Mouse (Mus musculus) 3T3-L1 (cell line): ENCODE data around the gene Plekhb1.
A peak's percentile ranks its signal among the peaks of the same experiment; 100 is the strongest.

Source experiments
- DNase-seq: peaks from one replicate; pipeline ENCODE4 v3.0.0-alpha.2; 2015; ENCODE audit warnings: low read depth, low spot score

Plekhb1 gene

DNA sequence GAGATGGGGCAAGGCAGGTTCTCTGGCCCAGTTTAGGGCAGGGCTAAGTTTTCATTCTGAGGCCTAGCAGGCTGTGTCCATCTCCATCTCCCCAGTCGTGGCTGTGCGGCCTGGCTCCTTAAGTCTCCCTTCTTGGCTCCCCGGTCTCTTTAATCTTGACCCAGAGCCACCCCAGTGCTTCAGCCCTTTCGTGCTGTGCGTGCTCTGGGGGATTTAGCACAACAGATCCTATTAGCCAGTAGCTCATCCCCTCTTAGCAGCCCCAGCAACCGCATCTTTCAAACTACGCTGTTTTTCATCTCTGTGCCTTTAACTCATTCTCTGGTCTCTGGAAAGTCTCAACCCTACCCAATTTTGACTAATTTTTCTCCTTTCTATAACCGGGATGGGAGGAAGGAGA lies at the start of gene Plekhb1:
Gene Plekhb1, minus strand, starts transcription at position 184 of the 400 bp plus-strand sequence.
- DNase-seq: no peak

DNA sequence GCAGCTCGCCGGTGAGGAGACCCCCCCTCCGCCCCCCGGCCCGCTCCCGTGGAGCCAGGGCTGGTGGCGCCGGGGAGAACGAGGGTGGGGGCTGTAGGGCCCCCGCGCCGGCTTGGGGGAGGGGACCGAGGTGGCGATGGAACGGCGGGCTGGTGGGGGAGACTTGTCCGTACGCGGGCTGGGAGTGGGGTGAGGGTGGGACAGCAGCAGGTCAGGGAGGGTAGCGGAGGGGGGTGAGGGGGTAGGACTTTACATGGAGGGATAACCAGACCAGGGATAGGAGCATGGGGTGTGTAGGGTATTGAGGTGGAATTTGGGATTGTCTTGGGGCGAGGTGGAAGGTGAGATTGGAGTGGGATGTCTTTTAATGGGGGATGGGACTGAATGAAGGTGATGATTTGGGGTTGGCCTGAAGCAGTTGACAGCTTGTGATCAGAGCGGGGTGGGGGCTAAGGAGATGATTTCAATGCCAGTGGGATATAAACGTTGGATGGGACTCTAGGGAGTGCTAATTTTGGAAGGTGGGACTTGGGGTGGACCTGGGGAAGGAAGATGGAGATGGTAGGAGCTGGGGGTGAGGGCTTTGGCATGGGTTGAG lies 44.8 kb upstream of the Plekhb1 start:
- no peak for DNase-seq

DNA sequence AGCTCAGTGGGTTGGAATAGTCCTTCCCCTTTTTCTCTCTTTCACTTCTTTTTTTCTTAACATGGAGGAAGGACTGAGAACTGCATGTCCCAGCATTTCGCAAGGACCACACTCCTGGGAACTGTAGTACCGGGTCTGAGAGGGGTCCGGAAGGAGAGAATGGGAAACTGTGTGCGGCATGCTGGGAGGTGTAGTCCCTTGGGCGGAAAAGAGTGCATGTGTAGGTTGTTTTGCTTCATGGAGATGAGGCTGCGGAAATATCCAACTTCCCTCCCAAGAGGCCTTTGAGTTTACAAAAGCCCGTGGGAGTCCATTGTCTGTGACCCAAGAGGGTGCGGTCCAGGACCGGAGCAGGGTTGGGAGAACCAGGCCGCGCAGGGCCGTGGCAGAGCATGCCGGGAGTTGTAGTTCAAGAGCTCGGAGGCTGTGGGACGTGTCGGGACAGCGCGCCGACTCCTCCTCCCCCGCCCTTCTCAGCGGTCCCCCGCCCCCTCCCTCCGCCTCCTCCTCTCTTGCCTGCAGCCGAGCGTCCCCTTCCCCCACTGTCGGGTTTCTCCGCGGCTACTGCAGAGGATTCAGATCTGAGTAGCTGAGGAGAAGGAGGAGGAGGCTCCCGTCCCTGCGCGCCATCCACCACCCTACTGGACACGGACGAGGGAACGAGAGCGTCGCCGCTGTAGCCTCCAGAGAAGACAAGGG lies 44.1 kb upstream of the Plekhb1 start, which contains the start of gene Fam168a:
Gene Fam168a, plus strand, starts transcription at position 493 of the 699 bp plus-strand sequence.
- peak; percentile 96 for DNase-seq

DNA sequence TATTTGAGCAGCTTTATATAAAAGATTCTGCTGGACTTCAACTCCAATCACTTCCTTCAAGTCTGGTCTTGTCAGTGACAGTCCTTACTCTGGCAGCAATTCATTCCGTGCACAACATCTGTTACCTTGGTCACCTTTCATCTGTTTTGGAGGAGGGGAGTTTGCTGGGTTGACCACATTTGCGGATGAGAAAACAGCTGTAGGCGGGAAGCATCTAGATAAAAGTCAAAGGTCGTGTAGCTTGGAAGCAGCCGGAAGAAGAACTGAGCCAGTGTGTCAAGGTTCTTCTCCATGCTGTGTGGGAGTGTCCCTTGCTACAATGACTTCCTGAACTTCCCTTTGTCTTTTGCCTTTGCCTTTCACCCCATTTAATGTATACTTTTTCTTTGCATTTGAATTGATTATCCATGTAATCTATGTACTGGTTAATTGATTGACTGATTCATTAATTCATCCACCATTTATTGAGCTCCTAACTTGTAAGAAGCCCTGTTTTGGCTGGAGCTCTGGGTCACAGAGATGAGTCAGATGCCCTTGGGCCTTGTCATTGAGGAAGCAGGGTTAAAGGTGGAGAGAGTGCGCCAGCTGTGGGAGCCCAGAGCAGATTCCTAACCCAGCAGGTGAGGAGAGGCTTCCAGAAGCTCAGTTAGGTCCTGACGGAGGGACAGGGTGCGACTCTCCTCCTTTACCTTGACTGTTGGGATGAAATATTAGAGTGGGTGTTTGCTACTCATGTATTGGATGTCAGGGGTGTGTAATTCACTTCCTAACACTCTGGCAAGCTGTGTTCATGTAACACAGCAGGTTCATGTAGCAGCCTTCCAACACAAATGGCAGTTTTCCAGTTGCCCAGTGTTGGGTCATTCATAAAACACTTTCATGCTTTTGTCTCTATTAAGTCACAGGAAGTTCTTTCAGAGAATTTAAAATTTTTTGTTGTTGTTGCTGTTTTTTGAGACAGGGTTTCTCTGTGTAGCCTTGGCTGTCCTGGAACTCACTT lies 37.9 kb upstream of the Plekhb1 start:
- DNase-seq: peak; percentile 13

DNA sequence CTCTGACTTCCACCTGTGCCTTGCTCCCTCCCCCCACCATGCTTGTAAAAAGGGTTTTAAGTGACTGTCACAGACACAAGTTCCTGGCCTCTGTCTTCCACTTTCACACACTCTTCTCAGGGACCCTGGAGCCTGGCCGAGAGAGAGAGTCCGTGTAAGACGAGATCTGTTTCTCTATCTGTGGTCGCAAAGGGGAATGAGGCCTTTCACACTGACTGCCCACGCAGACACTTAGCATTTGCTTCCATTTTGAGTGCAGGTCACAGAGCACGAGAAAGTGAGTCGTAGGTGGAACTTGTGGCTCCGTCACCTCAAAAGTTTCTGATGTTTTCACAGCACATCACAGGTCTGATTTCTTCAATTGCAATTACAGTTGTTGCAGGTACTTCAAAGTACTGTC lies 31.0 kb upstream of the Plekhb1 start:
- DNase-seq: no peak

GRCm38 (mm10) chr7:100688471-100688870 lies 26.3 kb upstream of the Plekhb1 start:
- DNase-seq: no peak

DNA sequence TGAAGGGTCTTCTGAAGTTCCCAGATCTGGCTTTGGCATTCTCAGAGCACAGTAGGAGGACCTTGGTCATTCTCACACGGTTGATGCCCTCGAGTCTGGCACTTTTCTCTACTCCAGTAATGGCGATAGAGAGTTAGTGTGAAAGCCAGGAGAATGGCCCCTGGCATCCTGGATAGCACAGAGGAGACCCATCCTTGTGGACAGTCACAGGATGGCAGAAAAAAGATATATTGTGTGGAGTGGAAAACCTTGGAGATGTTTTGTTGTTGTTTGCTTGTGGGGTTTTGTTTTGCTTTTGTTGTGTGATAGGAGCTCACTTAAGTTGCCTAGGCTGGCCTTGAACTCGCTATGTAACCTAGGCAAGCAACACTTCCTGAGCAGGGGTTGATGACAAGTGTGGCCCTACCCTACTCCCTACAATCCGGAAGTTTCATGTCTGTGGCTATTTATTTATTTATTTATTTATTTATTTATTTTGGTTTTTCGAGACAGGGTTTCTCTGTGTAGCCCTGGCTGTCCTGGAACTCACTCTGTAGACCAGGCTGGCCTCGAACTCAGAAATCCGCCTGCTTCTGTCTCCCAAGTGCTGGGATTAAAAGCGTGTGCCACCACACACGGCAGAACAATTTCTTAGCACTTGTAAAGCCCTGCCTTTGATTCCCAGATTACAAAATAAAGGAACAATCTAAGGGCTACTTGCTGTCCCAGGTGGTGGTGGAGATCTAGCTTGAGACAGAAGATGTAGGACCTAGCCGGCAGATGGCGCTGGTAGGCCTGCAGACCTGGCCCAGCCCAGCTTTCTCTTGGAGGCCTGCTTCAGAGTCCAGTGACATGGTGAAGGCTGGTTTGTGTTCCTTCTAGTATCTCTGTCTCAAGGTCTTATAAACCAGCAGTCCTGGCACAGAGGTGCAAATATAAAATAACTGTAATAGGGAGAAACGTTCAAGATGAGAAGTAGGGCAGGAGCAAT lies 23.1 kb upstream of the Plekhb1 start:
- peak; percentile 85 for DNase-seq

- peak; percentile 80 for DNase-seq
Measured at GRCm38 (mm10) chr7:100684538-100684937, 22.3 kb upstream of the Plekhb1 start.

DNA sequence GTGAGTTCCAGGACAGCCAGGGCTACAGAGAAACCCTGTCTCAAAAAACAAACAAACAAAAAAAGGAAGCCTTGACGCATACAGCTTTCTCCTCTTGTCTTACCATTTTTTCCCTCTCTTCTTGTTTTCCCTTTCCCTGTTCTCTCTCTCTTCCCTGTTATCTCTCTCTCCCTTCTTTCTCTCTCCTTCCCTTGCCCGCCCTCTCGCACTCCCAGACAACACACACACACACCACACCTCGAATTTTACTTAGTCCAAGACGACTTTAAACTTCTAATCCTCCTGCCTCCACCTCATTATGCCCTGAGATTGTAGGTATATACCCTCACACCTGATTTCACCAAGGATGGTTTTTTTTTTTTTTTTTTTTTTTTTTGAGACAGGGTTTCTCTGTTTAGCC lies 21.9 kb upstream of the Plekhb1 start:
- no peak for DNase-seq

DNA sequence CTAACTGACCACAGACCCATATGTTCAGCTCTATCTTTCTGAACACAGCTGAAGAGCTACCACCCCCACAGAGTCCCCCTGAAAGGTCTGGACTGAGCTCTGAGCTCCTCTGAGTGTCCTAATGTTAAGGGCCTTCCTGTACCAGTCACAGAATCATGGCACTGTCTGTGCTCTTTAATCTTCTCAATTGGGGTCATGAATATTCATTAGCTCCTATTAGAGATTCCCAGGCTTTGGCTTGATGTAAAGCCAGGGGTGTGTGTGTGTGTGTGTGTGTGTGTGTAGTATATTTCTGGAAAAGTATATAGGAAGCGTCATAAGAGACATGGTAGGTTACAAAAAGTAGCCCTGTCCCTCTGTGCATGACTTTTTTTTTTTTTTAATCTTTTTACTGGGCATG lies 21.0 kb upstream of the Plekhb1 start:
- no peak for DNase-seq

GRCm38 (mm10) chr7:100681132-100681531 lies 18.9 kb upstream of the Plekhb1 start:
- DNase-seq: no peak

GRCm38 (mm10) chr7:100678948-100679880 lies 17.0 kb upstream of the Plekhb1 start:
- DNase-seq: no peak

DNA sequence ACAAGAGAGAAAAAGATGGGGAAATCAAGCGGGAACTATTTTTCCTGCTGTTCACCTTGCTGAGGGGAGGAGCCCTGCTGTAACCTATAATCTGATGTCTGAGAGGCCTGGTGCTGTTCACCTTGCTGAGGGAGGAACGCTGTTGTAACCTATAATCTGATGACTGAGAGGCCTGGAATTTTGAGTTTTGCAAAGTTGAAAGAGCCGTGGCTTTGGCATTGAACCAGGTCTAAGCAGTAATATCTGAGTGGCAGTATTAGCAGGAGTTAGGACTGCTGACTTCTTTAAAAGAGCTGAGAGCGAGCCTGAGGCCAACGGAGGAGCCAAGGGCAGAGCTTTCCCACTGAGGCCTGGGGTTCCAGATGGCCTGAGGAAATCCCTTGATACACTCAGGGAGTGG lies 15.8 kb upstream of the Plekhb1 start:
- DNase-seq: peak; percentile 41

- no peak for DNase-seq
Measured at GRCm38 (mm10) chr7:100674941-100675340, 12.7 kb upstream of the Plekhb1 start.

DNA sequence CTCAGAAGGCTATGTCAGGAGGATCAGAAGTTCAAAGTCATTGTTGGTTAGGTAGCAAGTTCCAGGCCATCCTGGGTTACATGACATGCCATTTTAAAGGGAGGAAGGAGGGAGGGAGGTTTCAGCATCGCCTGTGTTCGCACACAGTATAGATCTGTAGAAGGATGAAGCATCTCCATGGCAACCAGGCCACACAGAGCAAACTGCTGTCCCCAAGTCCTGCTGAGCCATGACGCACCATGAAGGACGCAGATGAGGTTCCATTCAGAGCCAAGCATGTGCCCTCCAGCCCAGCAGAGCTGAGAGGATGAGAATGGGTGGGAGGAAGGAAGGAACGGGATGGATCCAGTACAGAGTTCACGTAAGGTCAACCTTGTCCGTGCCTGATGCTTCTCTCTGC lies 11.2 kb upstream of the Plekhb1 start:
- no peak for DNase-seq

DNA sequence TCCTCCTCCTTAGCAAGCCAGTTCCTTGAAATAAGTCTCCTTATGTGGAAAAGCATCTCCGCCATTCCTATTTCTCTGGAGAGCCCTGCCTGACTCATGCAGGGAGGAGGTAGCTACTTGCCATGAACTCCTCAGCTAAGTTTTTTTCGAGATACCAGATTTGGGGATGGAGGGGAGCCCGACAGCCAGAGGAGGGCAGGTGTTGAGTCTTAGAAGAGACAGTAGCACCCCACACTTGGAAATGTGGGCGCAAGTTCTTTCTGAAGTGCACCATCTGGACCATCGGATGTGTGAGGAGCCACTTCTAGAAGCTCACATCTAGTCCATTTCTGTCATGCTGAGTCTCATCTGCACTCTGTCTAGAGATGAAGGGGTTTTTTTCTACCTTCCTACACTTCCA lies 8.4 kb upstream of the Plekhb1 start:
- DNase-seq: no peak

DNA sequence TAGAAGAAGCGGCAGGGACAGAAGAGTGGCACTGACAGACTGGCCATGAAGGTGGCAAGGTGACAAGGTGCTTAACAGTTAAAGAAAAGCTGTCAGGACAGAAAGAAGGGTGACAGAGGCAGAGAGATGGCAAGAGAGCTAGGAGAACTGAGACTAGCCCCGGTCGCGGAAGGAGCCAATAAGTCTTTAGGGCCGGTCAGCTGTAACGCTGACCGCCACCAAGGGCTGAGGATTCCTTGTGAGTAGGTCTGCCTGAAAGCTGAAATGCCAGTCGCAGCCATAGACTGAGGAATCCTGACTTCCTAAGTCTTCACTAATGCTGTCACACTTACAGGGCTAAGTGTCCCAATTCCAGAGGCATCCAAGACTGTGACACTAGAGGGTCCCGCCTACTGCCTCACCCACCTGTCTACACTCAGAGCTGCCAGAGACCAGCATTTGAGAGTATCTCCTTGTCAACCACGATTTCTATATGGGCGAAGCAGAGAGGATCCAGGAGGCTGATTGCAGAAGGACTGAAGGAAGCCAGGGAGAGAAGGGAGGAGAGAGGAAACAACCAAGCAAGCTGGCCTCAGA lies 1.6 kb upstream of the Plekhb1 start:
- no peak for DNase-seq

DNA sequence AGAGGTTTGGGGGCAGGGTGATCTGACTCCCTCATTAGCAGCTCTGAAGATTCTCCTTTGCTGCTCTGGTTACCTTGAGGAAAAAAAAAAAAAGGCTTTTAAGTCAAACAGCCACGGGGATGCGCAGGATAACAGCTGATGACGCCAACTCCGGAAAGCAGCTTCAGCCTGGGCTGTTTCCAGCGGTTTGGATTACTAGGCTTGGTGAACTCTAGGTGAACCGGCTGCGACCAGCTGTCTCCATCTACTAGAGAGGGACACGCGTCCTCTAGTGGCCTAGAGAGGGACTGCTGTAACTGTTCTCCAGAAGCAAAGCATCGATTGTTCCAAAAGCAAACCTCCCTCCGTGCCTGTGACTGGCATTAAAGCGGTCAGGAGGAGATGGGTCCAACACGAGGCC lies 976 bp upstream of the Plekhb1 start:
- DNase-seq: peak; percentile 97

DNA sequence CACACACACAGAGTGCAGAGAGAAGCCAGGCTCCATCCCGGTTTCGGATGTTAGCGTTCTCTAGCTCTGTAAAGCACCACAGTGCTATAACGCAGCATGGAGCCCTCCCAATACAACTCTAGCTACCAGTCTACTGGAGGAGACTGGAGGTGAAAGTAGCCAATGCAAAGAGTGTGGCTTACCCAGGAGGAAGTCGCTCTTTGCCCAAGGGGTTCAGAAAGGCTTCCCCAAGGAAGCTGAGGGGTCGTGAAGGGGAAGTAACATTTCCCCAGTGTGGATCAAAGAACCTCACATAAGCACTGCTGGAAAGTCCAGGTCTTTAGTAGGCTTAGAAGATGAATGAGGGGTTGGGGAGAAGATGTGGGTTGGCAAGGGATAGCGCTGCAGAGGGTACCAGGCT lies 950 bp downstream of the Plekhb1 start:
- DNase-seq: no peak
